Mouse (Mus musculus) megakaryocyte, embryonic 14.5 days (primary cell): ENCODE results near the gene Bri3bp.

Experiments
- FLI1 ChIP-seq: IDR thresholded peaks from 2 replicates; pipeline ENCODE4 v1.6.1; 2012; ENCODE audit warnings: low read length, inconsistent platforms, mixed read lengths
- GATA1 ChIP-seq: IDR thresholded peaks from 3 replicates; pipeline ENCODE4 v1.6.1; 2012; ENCODE audit warnings: mixed read lengths, low read length, inconsistent platforms, borderline replicate concordance

GRCm38 (mm10) chr5:125425698-125426276 lies 15.6 kb upstream of the Bri3bp start:
- TF ChIP-seq FLI1 (no peak), GATA1 (no peak)
